Mouse (Mus musculus): ENCODE results near the gene Mrps10. TPM values are rescaled to one million over a fixed set of nuclear protein-coding genes. Genes with fewer than 3 reads are reported as not detected.
"Not testable (repeated sequence)": the region's sequence is repeated elsewhere in the genome, so short reads cannot be mapped to it uniquely, and the experiment has no call there.

The Mrps10 gene
- total RNA-seq, 2 experiments from 2014 or later: 19.7 to 20.4 TPM

GRCm38 (mm10) chr17:47376779-47377280 lies 8.1 kb downstream of the Mrps10 start:
- no peak for DNase-seq (ENCODE audit: low spot score)
- intact Hi-C loops (cut with DNase I): loop anchor here (10.0 kb wide), 2 partner anchors 108 to 298 kb away; no protein-coding TSS in a partner anchor

- no peak for DNase-seq (ENCODE audit: low spot score)
- intact Hi-C loops (cut with DNase I): loop anchor here (10.0 kb wide), 2 partner anchors 107 to 297 kb away; no protein-coding TSS in a partner anchor
Observed at GRCm38 (mm10) chr17:47378133-47378532, 9.4 kb downstream of the Mrps10 start.

- no peak for DNase-seq (ENCODE audit: low spot score)
- intact Hi-C loops (cut with DNase I): no loop called here
Observed at GRCm38 (mm10) chr17:47381917-47382316, 13.2 kb downstream of the Mrps10 start.

GRCm38 (mm10) chr17:47383266-47383665 lies 14.6 kb downstream of the Mrps10 start:
- no peak for DNase-seq (ENCODE audit: low spot score)
- intact Hi-C loops (cut with DNase I): no loop called here

- no peak for DNase-seq (ENCODE audit: low spot score)
- intact Hi-C loops (cut with DNase I): no loop called here
Observed at GRCm38 (mm10) chr17:47384064-47384463, 15.4 kb downstream of the Mrps10 start.

GRCm38 (mm10) chr17:47385145-47385544 lies 16.5 kb downstream of the Mrps10 start, which contains the start of gene Guca1b:
TSS of gene Guca1b (plus strand) at chr17:47385393.
- DNase-seq (ENCODE audit: low spot score): no peak
- intact Hi-C loops (cut with DNase I): no loop called here

GRCm38 (mm10) chr17:47386649-47387048 lies 18.0 kb downstream of the Mrps10 start:
- DNase-seq (ENCODE audit: low spot score): no peak
- intact Hi-C loops (cut with DNase I): no loop called here

GRCm38 (mm10) chr17:47394223-47394869 lies 25.7 kb downstream of the Mrps10 start:
- intact Hi-C loops (cut with DNase I): no loop called here
- no peak for DNase-seq (ENCODE audit: low spot score)

- intact Hi-C loops (cut with DNase I): no loop called here
- peak; percentile 16 for DNase-seq (ENCODE audit: low spot score)
Observed at GRCm38 (mm10) chr17:47395376-47395913, 26.8 kb downstream of the Mrps10 start.

- DNase-seq (ENCODE audit: low spot score): no peak
- intact Hi-C loops (cut with DNase I): no loop called here
Observed at GRCm38 (mm10) chr17:47399091-47399490, 30.4 kb downstream of the Mrps10 start.

GRCm38 (mm10) chr17:47400451-47400850 lies 31.8 kb downstream of the Mrps10 start, which contains the start of gene Guca1a:
TSS of gene Guca1a (minus strand) at chr17:47400584.
- no peak for DNase-seq (ENCODE audit: low spot score)
- intact Hi-C loops (cut with DNase I): loop anchor here (10.0 kb wide), 1 partner anchor 284 kb away; the partner anchor contains the start of genes Frs3 and Tomm6

- intact Hi-C loops (cut with DNase I): loop anchor here (5.0 to 10.0 kb wide), 3 partner anchors 59 to 277 kb away; partner anchors contain the start of genes Frs3 and Tomm6
- no peak for DNase-seq (ENCODE audit: low spot score)
Observed at GRCm38 (mm10) chr17:47407717-47408557, 39.2 kb downstream of the Mrps10 start.

- no peak for DNase-seq (ENCODE audit: low spot score)
- intact Hi-C loops (cut with DNase I): loop anchor here (5.0 to 10.0 kb wide), 3 partner anchors 59 to 276 kb away; partner anchors contain the start of genes Frs3 and Tomm6
Observed at GRCm38 (mm10) chr17:47408558-47408898, 39.8 kb downstream of the Mrps10 start.

GRCm38 (mm10) chr17:47409897-47410861 lies 41.5 kb downstream of the Mrps10 start:
- not testable (repeated sequence) for DNase-seq (ENCODE audit: low spot score)
- intact Hi-C loops (cut with DNase I): loop anchor here (5.0 to 10.0 kb wide), 3 partner anchors 57 to 275 kb away; partner anchors contain the start of genes Frs3 and Tomm6

GRCm38 (mm10) chr17:47420195-47420594 lies 51.5 kb downstream of the Mrps10 start:
- no peak for DNase-seq (ENCODE audit: low spot score)
- intact Hi-C loops (cut with DNase I): no loop called here

- intact Hi-C loops (cut with DNase I): no loop called here
- DNase-seq (ENCODE audit: low spot score): no peak
Observed at GRCm38 (mm10) chr17:47421566-47421965, 52.9 kb downstream of the Mrps10 start.

- intact Hi-C loops (cut with DNase I); DNase-seq (ENCODE audit: low spot score): not testable (repeated sequence)
Observed at GRCm38 (mm10) chr17:47422616-47423015, 53.9 kb downstream of the Mrps10 start.

- DNase-seq (ENCODE audit: low spot score): no peak
- intact Hi-C loops (cut with DNase I): no loop called here
Observed at GRCm38 (mm10) chr17:47424186-47424585, 55.5 kb downstream of the Mrps10 start.

- intact Hi-C loops (cut with DNase I): no loop called here
- no peak for DNase-seq (ENCODE audit: low spot score)
Observed at GRCm38 (mm10) chr17:47427316-47427715, 58.6 kb downstream of the Mrps10 start.

Measured in heart, postnatal 25 days (tissue).